Mouse (Mus musculus): ENCODE measurements around the gene Tomm40l. TPM values are rescaled to one million over a fixed set of nuclear protein-coding genes. Genes with fewer than 3 reads are reported as not detected.

The Tomm40l gene
- polyA plus RNA-seq, 2 experiments = 26.3 to 29.2 TPM

DNA sequence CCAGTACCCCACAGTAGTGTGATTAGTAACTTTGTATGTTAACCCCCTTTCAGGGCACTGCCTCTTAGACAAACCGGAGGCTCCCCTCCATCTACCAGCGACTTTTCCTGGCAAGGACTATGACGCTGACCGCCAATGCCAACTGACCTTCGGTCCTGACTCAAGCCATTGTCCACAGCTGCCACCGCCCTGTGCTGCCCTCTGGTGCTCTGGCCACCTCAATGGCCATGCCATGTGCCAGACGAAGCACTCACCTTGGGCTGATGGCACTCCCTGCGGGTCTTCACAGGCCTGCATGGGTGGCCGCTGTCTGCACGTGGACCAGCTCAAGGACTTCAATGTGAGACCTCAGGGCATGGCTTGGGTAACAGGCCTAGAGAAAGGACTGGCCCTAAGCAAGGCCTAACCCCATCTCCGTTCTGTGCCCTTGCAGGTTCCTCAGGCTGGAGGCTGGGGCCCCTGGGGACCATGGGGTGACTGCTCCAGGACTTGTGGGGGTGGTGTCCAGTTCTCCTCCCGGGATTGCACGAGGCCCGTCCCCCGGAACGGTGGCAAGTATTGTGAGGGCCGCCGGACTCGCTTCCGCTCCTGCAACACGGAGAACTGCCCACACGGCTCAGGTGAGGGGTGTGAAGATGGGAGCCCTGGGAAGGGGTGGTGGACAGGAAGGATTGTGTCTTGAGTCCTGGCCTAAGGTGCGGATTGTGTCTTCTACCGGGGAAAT lies 33.9 kb upstream of the Tomm40l start:
- WGBS = 91% methylated on average over 24 of the region's 24 CpGs
- Histone ChIP-seq H3K9ac (ENCODE audit: low read depth, low read length, severe bottlenecking) (no peak overlapping the region), H3K36me3 (ENCODE audit: control insufficient read depth, insufficient read depth, low read length) (peaks cover 44% of the 10 kb centered on the region), H3K4me3 (replicated peaks; ENCODE audit: low read length) (no peak overlapping the region), H3K4me2 (replicated peaks; ENCODE audit: low read depth, low read length, severe bottlenecking) (no peak overlapping the region), H3K9me3 (ENCODE audit: control insufficient read depth, low read length) (no peaks in the 10 kb centered on the region), H3K27ac (replicated peaks; ENCODE audit: low read depth, low read length) (no peak overlapping the region), H3K27me3 (ENCODE audit: control insufficient read depth, insufficient read depth, low read length) (no peaks in the 10 kb centered on the region), H3K4me1 (ENCODE audit: control insufficient read depth, insufficient read depth, low read length) (peaks cover 12% of the 10 kb centered on the region)
- ATAC-seq (ENCODE audit: low FRiP score, low read depth) (no peak), DNase-seq (ENCODE audit: low spot score) (no peak)
- no peak for TF ChIP-seq POLR2A (IDR thresholded peaks at IDR 0.05; ENCODE audit: borderline replicate concordance, extremely low read depth, insufficient read depth, insufficient read length)

DNA sequence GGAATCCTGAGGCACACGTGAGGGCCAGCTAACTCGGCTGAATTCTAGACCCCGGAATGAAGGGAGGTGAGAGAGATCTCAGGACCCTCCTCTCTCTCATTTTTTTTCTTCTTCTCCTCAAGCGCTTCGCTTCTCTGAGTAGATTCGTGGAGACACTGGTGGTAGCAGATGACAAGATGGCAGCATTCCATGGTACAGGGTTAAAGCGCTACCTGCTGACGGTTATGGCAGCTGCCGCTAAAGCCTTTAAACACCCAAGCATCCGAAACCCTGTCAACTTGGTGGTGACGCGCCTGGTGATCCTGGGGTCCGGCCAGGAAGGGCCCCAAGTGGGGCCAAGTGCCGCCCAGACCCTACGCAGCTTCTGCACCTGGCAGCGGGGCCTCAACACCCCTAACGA lies 30.1 kb upstream of the Tomm40l start:
- peak overlapping the region; percentile 94 for H3K27ac ChIP-seq (replicated peaks; ENCODE audit: low read depth, low read length)
- no peak for TF ChIP-seq POLR2A (IDR thresholded peaks at IDR 0.05; ENCODE audit: borderline replicate concordance, extremely low read depth, insufficient read depth, insufficient read length)
- peaks cover 40% of the 10 kb centered on the region for H3K4me1 ChIP-seq (ENCODE audit: control insufficient read depth, insufficient read depth, low read length)
- peak overlapping the region; percentile 52 for H3K9ac ChIP-seq (ENCODE audit: low read depth, low read length, severe bottlenecking)
- 37% methylated on average over 17 of the region's 17 CpGs for WGBS
- H3K9me3 ChIP-seq (ENCODE audit: control insufficient read depth, low read length) = no peaks in the 10 kb centered on the region
- ATAC-seq (ENCODE audit: low FRiP score, low read depth) = peak; percentile 4
- H3K4me2 ChIP-seq (replicated peaks; ENCODE audit: low read depth, low read length, severe bottlenecking) = peak overlapping the region; percentile 70
- H3K4me3 ChIP-seq (replicated peaks; ENCODE audit: low read length) = peak overlapping the region; percentile 39
- H3K36me3 ChIP-seq (ENCODE audit: control insufficient read depth, insufficient read depth, low read length) = peaks cover 23% of the 10 kb centered on the region
- no peaks in the 10 kb centered on the region for H3K27me3 ChIP-seq (ENCODE audit: control insufficient read depth, insufficient read depth, low read length)
- DNase-seq (ENCODE audit: low spot score) = peak; percentile 30

GRCm38 (mm10) chr1:171251594-171252324 lies 29.4 kb upstream of the Tomm40l start:
- peak; percentile 77 for DNase-seq (ENCODE audit: low spot score)
- no peak for TF ChIP-seq POLR2A (IDR thresholded peaks at IDR 0.05; ENCODE audit: borderline replicate concordance, extremely low read depth, insufficient read depth, insufficient read length)
- WGBS = 2% methylated on average over 13 of the region's 13 CpGs
- H3K9ac ChIP-seq (ENCODE audit: low read depth, low read length, severe bottlenecking) = peak overlapping the region; percentile 52
- H3K4me3 ChIP-seq (replicated peaks; ENCODE audit: low read length) = peak overlapping the region; percentile 39
- peaks cover 40% of the 10 kb centered on the region for H3K4me1 ChIP-seq (ENCODE audit: control insufficient read depth, insufficient read depth, low read length)
- no peaks in the 10 kb centered on the region for H3K9me3 ChIP-seq (ENCODE audit: control insufficient read depth, low read length)
- H3K4me2 ChIP-seq (replicated peaks; ENCODE audit: low read depth, low read length, severe bottlenecking) = peak overlapping the region; percentile 70
- peak overlapping the region; percentile 94 for H3K27ac ChIP-seq (replicated peaks; ENCODE audit: low read depth, low read length)
- ATAC-seq (ENCODE audit: low FRiP score, low read depth) = peak; percentile 51
- H3K27me3 ChIP-seq (ENCODE audit: control insufficient read depth, insufficient read depth, low read length) = no peaks in the 10 kb centered on the region
- peaks cover 21% of the 10 kb centered on the region; the same call in 1 of the 2 replicates for H3K36me3 ChIP-seq (ENCODE audit: control insufficient read depth, insufficient read depth, low read length)

DNA sequence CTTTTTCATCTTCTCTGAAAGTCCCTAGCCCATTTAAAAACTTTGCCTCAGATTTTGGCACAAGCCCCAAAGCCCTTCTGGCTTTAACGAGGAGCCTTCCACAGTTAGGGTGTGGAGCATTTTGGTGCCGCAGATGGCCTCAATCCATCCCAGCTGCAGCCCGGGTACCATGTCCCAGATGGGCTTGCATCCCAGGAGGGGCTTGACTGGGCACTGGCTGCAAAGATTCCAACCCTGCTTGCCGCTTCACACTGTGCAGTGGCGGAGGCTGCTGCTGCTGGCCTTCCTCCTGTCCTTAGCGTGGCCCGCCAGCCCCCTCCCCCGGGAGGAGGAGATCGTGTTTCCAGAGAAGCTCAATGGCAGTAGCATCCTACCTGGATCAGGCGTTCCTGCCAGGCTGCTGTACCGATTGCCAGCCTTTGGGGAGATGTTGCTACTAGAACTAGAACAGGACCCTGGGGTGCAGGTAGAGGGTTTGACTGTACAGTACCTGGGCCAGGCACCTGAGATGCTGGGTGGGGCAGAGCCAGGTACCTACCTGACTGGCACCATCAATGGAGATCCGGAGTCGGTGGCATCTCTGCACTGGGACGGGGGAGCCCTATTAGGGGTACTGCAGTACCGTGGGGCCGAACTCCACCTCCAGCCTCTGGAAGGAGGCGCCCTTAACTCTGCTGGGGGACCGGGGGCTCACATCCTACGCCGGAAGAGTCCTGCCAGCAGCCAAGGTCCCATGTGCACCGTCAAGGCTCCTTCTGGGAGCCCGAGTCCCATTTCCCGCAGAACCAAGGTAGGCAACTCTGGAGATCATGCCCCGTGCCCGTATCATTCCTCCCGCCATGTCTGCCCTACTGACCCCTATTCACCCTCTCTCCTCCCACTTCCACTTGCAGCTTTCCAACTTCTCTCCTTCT lies 28.6 kb upstream of the Tomm40l start, which contains the start of gene Ndufs2:
TSS of gene Ndufs2 (minus strand) at position 709 of the 914 bp plus-strand sequence.
- peaks cover 45% of the 10 kb centered on the region for H3K4me1 ChIP-seq (ENCODE audit: control insufficient read depth, insufficient read depth, low read length)
- WGBS = 14% methylated on average over 23 of the region's 26 CpGs
- DNase-seq (ENCODE audit: low spot score) (peak; percentile 46), ATAC-seq (ENCODE audit: low FRiP score, low read depth) (0 out of 2 replicates have a peak, but pooled peaks have one; percentile 2)
- TF ChIP-seq POLR2A (IDR thresholded peaks at IDR 0.05; ENCODE audit: borderline replicate concordance, extremely low read depth, insufficient read depth, insufficient read length) = no peak
- H3K9ac ChIP-seq (ENCODE audit: low read depth, low read length, severe bottlenecking) = peak within 1 kb of the TSS; percentile 52
- peaks cover 14% of the 10 kb centered on the region; the same call in 1 of the 2 replicates for H3K36me3 ChIP-seq (ENCODE audit: control insufficient read depth, insufficient read depth, low read length)
- no peaks in the 10 kb centered on the region for H3K9me3 ChIP-seq (ENCODE audit: control insufficient read depth, low read length)
- H3K4me3 ChIP-seq (replicated peaks; ENCODE audit: low read length) = peak within 1 kb of the TSS; percentile 39
- H3K27ac ChIP-seq (replicated peaks; ENCODE audit: low read depth, low read length) = peak within 1 kb of the TSS; percentile 94
- peak within 1 kb of the TSS; percentile 70 for H3K4me2 ChIP-seq (replicated peaks; ENCODE audit: low read depth, low read length, severe bottlenecking)
- H3K27me3 ChIP-seq (ENCODE audit: control insufficient read depth, insufficient read depth, low read length) = no peaks in the 10 kb centered on the region

Data from limb, embryonic 14.5 days (tissue).